Mouse (Mus musculus): Measurements from ENCODE around the gene Def8.

- TF ChIP-seq POLR2A (IDR thresholded peaks at IDR 0.05; ENCODE audit: extremely low read depth, insufficient read depth, low read length) (no peak), CTCF (IDR thresholded peaks at IDR 0.05; ENCODE audit: low read depth, low read length) (no peak)
Observed at GRCm38 (mm10) chr8:123510819-123511218, 87.5 kb downstream of the Def8 start.

Data from liver, adult 2 months (tissue).